Mouse (Mus musculus) kidney, adult 11 months (tissue): ENCODE data around the gene Gm14327.
"Not testable (repeated sequence)": the region's sequence is repeated elsewhere in the genome, so short reads cannot be mapped to it uniquely, and the experiment has no call there.

Experiments
- DNase-seq: peaks from one replicate; pipeline ENCODE4 v3.0.0; 2022

Gene Gm14327

DNA sequence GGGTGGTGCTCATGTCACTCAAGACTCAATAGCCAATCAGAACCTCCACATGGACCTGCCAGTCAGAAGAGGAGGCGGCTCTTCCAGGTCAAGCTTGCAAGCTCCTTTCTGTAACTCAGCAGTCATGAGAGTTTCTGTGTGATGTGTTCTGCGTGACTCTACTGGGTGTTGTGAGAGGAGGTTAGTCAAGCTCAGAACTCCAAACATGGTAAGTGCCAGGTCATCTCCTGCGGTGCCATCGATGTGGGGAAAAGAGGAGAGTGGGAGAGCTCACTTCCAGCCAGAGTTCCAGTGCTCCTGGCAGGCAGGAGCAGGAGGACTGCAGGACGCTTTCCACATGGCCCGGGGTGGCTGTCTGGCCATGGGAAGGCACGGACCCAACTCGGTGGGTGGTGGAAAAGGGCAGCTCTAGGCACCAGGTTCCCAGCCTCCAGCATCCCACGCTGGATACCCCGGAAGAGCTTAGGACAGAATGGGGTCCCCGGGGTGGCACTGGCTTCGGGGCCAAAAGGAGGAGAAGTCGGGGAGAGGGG, at the start of gene Gm14327:
TSS of gene Gm14327 (plus strand) at position 51 of the 533 bp plus-strand sequence.
- not testable (repeated sequence) for DNase-seq

DNA sequence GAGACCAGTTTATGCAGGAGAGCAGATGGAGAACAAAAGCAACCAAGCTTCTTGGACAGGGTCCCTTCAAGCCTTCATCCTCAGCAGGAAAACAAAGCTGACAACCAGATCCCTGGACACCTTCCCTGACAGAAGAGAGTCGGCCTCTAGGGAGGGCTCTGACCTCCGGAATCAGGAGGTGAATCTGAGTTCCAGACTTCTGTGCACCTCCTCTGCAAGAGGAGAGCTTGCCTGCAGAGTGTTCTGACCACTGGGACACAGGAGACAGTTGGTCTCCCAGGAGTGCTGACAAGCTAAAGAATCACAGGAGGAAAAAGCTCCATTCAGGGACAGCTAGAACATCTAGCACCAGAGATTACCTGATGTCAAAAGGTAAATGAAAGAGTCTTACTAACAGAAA, 34.6 kb upstream of the Gm14327 start:
- DNase-seq, result not testable (repeated sequence)

DNA sequence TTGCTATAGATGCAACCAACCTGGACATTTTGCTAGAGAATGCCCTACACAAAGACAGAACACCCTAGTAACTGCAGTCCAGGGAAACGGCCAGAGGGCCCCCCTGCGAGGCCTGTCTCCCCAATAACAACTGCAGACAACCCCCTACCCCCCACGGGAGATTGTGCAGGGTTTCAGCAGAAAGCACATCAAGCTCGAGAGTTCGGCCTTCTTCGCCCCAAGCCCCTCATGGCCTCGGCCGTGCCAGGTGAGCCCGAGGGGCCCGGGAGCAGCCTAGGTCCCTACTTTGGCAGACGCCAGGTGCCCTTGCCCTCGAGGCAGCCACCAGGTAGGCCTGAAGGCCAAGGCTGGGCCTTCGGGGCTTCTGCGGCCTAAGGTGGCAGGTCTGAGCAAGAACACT, 9.2 kb upstream of the Gm14327 start:
- not testable (repeated sequence) for DNase-seq

DNA sequence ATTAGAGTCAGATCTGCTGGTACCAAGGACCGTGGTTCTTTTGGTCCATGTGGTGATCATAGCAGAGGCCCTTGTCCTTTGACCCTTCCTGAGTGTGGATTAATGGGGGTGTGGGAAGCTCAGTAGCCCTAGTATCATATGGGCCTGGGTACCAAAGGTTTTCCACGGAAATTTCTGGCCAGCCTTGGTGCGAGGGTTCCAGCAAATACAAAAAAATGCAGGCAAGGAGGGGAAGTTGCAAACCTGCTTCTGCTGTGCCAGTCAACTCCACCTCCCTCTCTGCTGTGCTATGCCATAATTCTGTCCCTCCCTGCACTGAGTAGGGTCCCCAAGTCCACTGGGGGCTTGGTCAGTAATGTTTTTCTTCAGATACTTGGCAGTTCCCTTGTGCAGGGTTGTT, 1.3 kb downstream of the Gm14327 start:
- DNase-seq, result not testable (repeated sequence)

DNA sequence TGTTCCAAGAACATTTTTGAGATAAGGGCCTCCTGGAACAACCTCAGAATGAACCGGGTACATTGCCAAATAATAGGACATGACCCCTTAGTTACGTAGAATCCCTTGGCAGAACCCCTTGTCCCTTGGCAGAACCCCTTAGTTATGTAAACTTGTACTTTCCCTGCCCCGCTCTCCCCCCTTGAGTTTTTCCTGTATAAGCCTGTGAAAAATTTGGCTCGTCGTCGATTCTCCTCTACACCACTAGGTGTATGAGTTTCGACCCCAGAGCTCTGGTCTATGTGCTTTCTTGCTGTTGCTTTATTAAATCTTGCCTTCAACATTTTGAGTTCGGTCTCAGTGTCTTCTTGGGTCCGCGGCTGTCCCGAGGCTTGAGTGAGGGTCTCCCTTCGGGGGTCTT, 6.4 kb downstream of the Gm14327 start:
- DNase-seq, result not testable (repeated sequence)

DNA sequence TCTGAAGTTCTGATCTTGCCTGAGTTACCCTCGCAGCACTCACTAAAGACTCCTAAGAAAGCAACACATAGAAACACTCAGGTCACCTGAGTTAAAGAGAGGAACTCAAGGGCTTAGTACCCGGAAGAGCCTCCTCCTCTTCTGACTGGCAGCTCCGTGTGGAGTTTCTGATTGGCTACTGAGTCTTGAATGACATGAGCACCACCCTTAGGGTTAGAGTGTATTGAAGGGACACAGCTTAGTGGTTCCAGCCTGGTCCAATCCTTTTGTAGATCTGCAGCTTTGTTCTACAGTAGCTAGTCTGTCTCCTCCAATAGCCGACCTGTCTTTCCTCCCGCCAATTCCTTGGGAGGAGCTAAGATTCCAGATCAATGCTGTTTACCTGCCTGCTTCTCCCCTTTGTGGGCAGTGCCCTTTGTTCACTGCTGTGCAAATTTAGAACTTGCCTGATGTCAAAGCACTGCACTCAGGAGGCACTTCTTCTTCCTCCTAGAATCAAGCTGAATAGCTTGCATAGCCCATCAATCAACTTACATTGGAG, 28.7 kb downstream of the Gm14327 start, which contains the start of gene Zfp972:
TSS of gene Zfp972 (minus strand) at position 51 of the 541 bp plus-strand sequence.
- DNase-seq, result not testable (repeated sequence)
